Mouse (Mus musculus) myocyte (in vitro differentiated cells): ENCODE data around the gene Nepro.

ENCODE experiments used
- CEBPB ChIP-seq: IDR thresholded peaks from 2 replicates; pipeline ENCODE4 v1.6.1; 2011; ENCODE audit warnings: mild to moderate bottlenecking, moderate library complexity; ENCODE audit not compliant: poor library complexity, insufficient read depth, severe bottlenecking
- MAX ChIP-seq: IDR thresholded peaks from one replicate; pipeline ENCODE4 v1.6.1; 2011; ENCODE audit warnings: low read depth, mild to moderate bottlenecking, control low read depth
- POLR2A ChIP-seq: IDR thresholded peaks from one replicate; pipeline ENCODE4 v1.6.1; 2011; ENCODE audit warnings: low read depth, mild to moderate bottlenecking, control low read depth, moderate library complexity; ENCODE audit not compliant: insufficient read length
- POLR2AphosphoS2 ChIP-seq: IDR thresholded peaks from one replicate; pipeline ENCODE4 v1.6.1; 2011; ENCODE audit warnings: low read depth, control low read depth; ENCODE audit not compliant: insufficient read length
- REST ChIP-seq: IDR thresholded peaks from one replicate; pipeline ENCODE4 v1.6.1; 2011; ENCODE audit warnings: mild to moderate bottlenecking, control low read depth, moderate library complexity; ENCODE audit not compliant: insufficient read depth, insufficient read length
- TCF12 ChIP-seq: IDR thresholded peaks from one replicate; pipeline ENCODE4 v1.6.1; 2011; ENCODE audit warnings: mild to moderate bottlenecking, control low read depth; ENCODE audit not compliant: poor library complexity, insufficient read depth, severe bottlenecking
- USF1 ChIP-seq: IDR thresholded peaks from one replicate; pipeline ENCODE4 v1.6.1; 2011; ENCODE audit warnings: low read depth, mild to moderate bottlenecking, control low read depth, moderate library complexity

DNA sequence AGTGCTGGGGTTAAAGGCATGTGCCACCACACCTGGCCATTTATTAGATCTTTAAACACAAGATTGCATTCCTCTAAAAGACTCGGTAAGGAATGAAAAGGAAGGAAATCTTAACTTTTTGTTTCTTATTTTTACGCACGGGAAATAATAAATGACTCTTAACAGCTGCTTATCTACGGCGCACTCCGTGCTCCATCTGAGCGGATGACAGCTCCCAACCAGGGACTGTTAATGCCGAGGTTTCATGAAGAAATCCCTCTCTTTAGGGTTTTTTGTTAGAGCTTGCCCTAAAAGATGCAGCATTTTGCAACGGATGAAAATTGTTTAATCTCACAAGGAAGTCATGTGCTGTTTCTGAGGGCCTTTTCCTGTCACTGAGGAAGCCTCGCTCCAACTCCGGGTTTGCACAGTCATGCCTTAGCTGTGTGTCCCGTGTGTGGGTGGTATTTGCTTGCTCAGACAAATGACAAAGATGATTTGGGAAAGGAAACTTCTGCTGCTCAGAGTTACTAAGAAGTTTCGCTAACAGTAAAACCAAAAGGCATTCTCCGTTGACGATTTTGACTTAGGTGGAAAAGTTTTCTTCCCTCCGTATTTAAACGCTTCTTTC, 54.5 kb downstream of the Nepro start:
- TF ChIP-seq POLR2A (no peak), REST (no peak), USF1 (no peak), MAX (no peak), TCF12 (no peak), POLR2AphosphoS2 (no peak), CEBPB (no peak)
